Mouse (Mus musculus): ENCODE results near the gene Dync1i2.

GRCm38 (mm10) chr2:71177760-71178159, 33.7 kb upstream of the Dync1i2 start:
- TF ChIP-seq CTCF (IDR thresholded peaks at IDR 0.05; ENCODE audit: insufficient read depth, low read depth, low read length) (no peak), POLR2A (IDR thresholded peaks at IDR 0.05; ENCODE audit: insufficient read depth, low read depth, low read length) (no peak)
